Mouse (Mus musculus) hindbrain, postnatal 0 days (tissue): ENCODE measurements around the gene Lamc3. TPM values are rescaled to one million over a fixed set of nuclear protein-coding genes. Genes with fewer than 3 reads are reported as not detected.
A peak's percentile ranks its signal among the peaks of the same experiment; 100 is the strongest.

Experiments used
- ATAC-seq: fragments of 200-750 bp; cut with Nextera tagmentation; 2 replicates; pipeline ENCODE4 v1.8.0; 2017; ENCODE audit warnings: mild to moderate bottlenecking, moderate TSS enrichment, moderate library complexity
- DNase-seq: peaks from one replicate; pipeline ENCODE4 v3.0.0-alpha.2; 2015; ENCODE audit warnings: low spot score
- H3K27ac ChIP-seq: fragments of 300-500 bp; sonication (generic); 2 replicates; pipeline ENCODE4 v1.5.1; 2014; ENCODE audit warnings: mild to moderate bottlenecking
- H3K27me3 ChIP-seq: fragments of 300-500 bp; sonication (generic); 2 replicates; pipeline ENCODE4 v1.6.1; 2014; ENCODE audit warnings: low read length, mixed read lengths; ENCODE audit not compliant: insufficient read depth
- H3K36me3 ChIP-seq: fragments of 300-500 bp; sonication (generic); 2 replicates; pipeline ENCODE4 v1.6.1; 2014; ENCODE audit warnings: low read length, mixed read lengths; ENCODE audit not compliant: insufficient read depth
- H3K4me1 ChIP-seq: fragments of 300-500 bp; sonication (generic); 2 replicates; pipeline ENCODE4 v1.6.1; 2014; ENCODE audit warnings: antibody characterized with exemption, low read length, mixed read lengths; ENCODE audit not compliant: insufficient read depth
- H3K4me2 ChIP-seq: fragments of 300-500 bp; sonication (generic); 2 replicates; pipeline ENCODE4 v1.6.1; 2014; ENCODE audit warnings: low read depth, mild to moderate bottlenecking, low read length, moderate library complexity, mixed read lengths
- H3K4me3 ChIP-seq: fragments of 300-500 bp; sonication (generic); 2 replicates; pipeline ENCODE4 v1.5.1; 2014; ENCODE audit warnings: low read length
- H3K9ac ChIP-seq: fragments of 300-500 bp; sonication (generic); replicated peaks from 2 replicates; pipeline ENCODE4 v1.6.1; 2014; ENCODE audit warnings: mild to moderate bottlenecking, low read length, moderate library complexity, mixed read lengths
- H3K9me3 ChIP-seq: fragments of 300-500 bp; sonication (generic); 2 replicates; pipeline ENCODE4 v1.6.1; 2016; ENCODE audit warnings: low read length, mixed read lengths
- CTCF ChIP-seq: IDR thresholded peaks from 2 replicates; pipeline ENCODE4 v1.5.1; 2016; ENCODE audit warnings: antibody characterized with exemption, control low read depth, low read depth
- WGBS: fragments of 180-500 bp; shearing (Covaris S2); extraction: QIAGEN DNeasy Blood & Tissue Kit; methylation state at CpG from one replicate; pipeline ENCODE4 v1.1.7; 2014; 5-methylcytosine and 5-hydroxymethylcytosine counted together
- polyA plus RNA-seq: library from polyadenylated mRNA; unstranded; fragments of >200 nt; fragmentation: Nextera tagmentation; extraction: Ambion mirVana; gene quantifications from 2 replicates; pipeline ENCODE4 v1.2.1, GENCODE M21; 2015
- total RNA-seq: library from RNA; depleted of rRNA; stranded (reverse); fragments of >200 nt; gene quantifications from 2 replicates; pipeline ENCODE4 v1.2.3, GENCODE M21; 2014

Lamc3 gene
- total and polyA plus RNA-seq, 2 experiments from 2014 or later: 2.1 to 11.6 TPM

- H3K9ac ChIP-seq: no peak overlapping the region
- peaks cover 16% of the 10 kb centered on the region; the same call in 1 of the 2 replicates for H3K4me1 ChIP-seq
- no peak overlapping the region for H3K4me3 ChIP-seq
- H3K36me3 ChIP-seq: no peaks in the 10 kb centered on the region
- H3K27me3 ChIP-seq: no peaks in the 10 kb centered on the region
- ATAC-seq (peak; percentile 95), DNase-seq (peak; percentile 81)
- TF ChIP-seq CTCF: peak; percentile 75
- H3K4me2 ChIP-seq: no peak overlapping the region
- no peaks in the 10 kb centered on the region for H3K9me3 ChIP-seq
- 29% methylated on average over 8 of the region's 8 CpGs for WGBS
- peak overlapping the region; percentile 82 for H3K27ac ChIP-seq
These were observed 75.6 kb downstream of the Lamc3 start for GRCm38 (mm10) chr2:31962501-31963224.

- 52% methylated on average over 7 of the region's 7 CpGs for WGBS
- no peak overlapping the region for H3K4me2 ChIP-seq
- ATAC-seq: no peak
- DNase-seq: peak; percentile 20
- peak overlapping the region; percentile 82 for H3K27ac ChIP-seq
- no peaks in the 10 kb centered on the region for H3K27me3 ChIP-seq
- no peaks in the 10 kb centered on the region for H3K36me3 ChIP-seq
- H3K9ac ChIP-seq: no peak overlapping the region
- no peaks in the 10 kb centered on the region for H3K9me3 ChIP-seq
- peaks cover 16% of the 10 kb centered on the region; the same call in 1 of the 2 replicates for H3K4me1 ChIP-seq
- no peak for TF ChIP-seq CTCF
- no peak overlapping the region for H3K4me3 ChIP-seq
These were observed 76.4 kb downstream of the Lamc3 start for GRCm38 (mm10) chr2:31963491-31963890.

DNA sequence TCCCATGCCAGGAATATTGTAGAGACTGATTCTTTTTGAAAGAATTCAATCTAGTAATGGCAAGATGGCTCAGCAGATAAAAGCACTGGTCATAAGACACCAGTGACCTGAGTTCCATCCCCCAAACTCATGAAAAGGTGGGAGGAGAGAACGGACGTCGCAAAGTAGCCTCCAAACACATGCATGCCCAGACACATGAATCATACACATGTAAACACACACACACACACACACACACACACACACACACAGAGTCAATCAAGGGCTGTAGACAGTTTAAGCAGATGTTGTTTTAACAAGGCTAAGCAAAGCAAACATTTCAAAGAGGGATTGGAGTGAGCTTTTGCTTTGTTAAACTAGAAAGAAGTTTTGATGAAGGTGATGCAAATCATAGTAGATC is 77.1 kb downstream of the Lamc3 start:
- H3K4me2 ChIP-seq: no peak overlapping the region
- no peaks in the 10 kb centered on the region for H3K9me3 ChIP-seq
- H3K36me3 ChIP-seq: no peaks in the 10 kb centered on the region
- H3K4me3 ChIP-seq: no peak overlapping the region
- 0 out of 2 replicates have a peak overlapping the region, but pooled peaks have one; percentile 82 for H3K27ac ChIP-seq
- 84% methylated on average over 3 of the region's 3 CpGs for WGBS
- ATAC-seq (no peak), DNase-seq (no peak)
- no peaks in the 10 kb centered on the region for H3K27me3 ChIP-seq
- no peak overlapping the region for H3K9ac ChIP-seq
- peaks cover 16% of the 10 kb centered on the region; the same call in 1 of the 2 replicates for H3K4me1 ChIP-seq
- no peak for TF ChIP-seq CTCF

- Histone ChIP-seq H3K9ac (no peak overlapping the region), H3K27ac (no peak overlapping the region), H3K27me3 (no peaks in the 10 kb centered on the region), H3K4me2 (no peak overlapping the region), H3K36me3 (no peaks in the 10 kb centered on the region), H3K9me3 (no peaks in the 10 kb centered on the region), H3K4me1 (peaks cover 16% of the 10 kb centered on the region; the same call in 1 of the 2 replicates), H3K4me3 (no peak overlapping the region)
- ATAC-seq: no peak
- DNase-seq: no peak
- TF ChIP-seq CTCF: peak; percentile 65
These were observed 78.0 kb downstream of the Lamc3 start for GRCm38 (mm10) chr2:31965110-31965509.

GRCm38 (mm10) chr2:31966801-31967200 is 79.7 kb downstream of the Lamc3 start:
- ATAC-seq: no peak
- no peak for DNase-seq
- H3K36me3 ChIP-seq: no peaks in the 10 kb centered on the region

GRCm38 (mm10) chr2:31972589-31972988 is 85.5 kb downstream of the Lamc3 start:
- H3K27ac ChIP-seq: no peak overlapping the region
- no peak overlapping the region for H3K4me3 ChIP-seq
- no peaks in the 10 kb centered on the region for H3K27me3 ChIP-seq
- WGBS: 93% methylated on average over 4 of the region's 4 CpGs
- no peak for TF ChIP-seq CTCF
- ATAC-seq (no peak), DNase-seq (no peak)
- H3K9ac ChIP-seq: no peak overlapping the region
- H3K4me2 ChIP-seq: no peak overlapping the region
- H3K4me1 ChIP-seq: peaks cover 10% of the 10 kb centered on the region
- no peaks in the 10 kb centered on the region for H3K9me3 ChIP-seq
- H3K36me3 ChIP-seq: peaks cover 11% of the 10 kb centered on the region

More at GRCm38 (mm10) chr2:31966801-31967200, 79.7 kb downstream of the Lamc3 start:
- no peak overlapping the region for H3K4me2 ChIP-seq
- WGBS: 71% methylated on average over 8 of the region's 8 CpGs
- no peak overlapping the region for H3K9ac ChIP-seq
- TF ChIP-seq CTCF: no peak
- no peaks in the 10 kb centered on the region for H3K9me3 ChIP-seq
- H3K4me1 ChIP-seq: peaks cover 14% of the 10 kb centered on the region; the same call in 1 of the 2 replicates
- no peak overlapping the region for H3K4me3 ChIP-seq
- H3K27me3 ChIP-seq: no peaks in the 10 kb centered on the region
- no peak overlapping the region for H3K27ac ChIP-seq
